Mouse (Mus musculus) liver, embryonic 14.5 days (tissue): ENCODE results near the gene Ptprn2. TPM values are rescaled to one million over a fixed set of nuclear protein-coding genes. Genes with fewer than 3 reads are reported as not detected.

Experiments
- ATAC-seq: fragments of 200-750 bp; cut with Nextera tagmentation; 2 replicates; pipeline ENCODE4 v1.8.0; 2017; ENCODE audit warnings: moderate number of reproducible peaks, mild to moderate bottlenecking, moderate library complexity; ENCODE audit not compliant: insufficient read depth
- DNase-seq, 3 experiments: peaks; one replicate each; pipeline ENCODE4 v3.0.0-alpha.2; 2012 to 2013; ENCODE audit warnings: low read depth in 3 of 3, low spot score in 3 of 3
- H3K27ac ChIP-seq: fragments of 300-500 bp; sonication (generic); 2 replicates; pipeline ENCODE4 v1.5.1; 2014; ENCODE audit warnings: moderate library complexity, mild to moderate bottlenecking, control low read depth, inconsistent platforms
- H3K27me3 ChIP-seq: fragments of 300-500 bp; sonication (generic); 2 replicates; pipeline ENCODE4 v1.6.1; 2014; ENCODE audit warnings: mild to moderate bottlenecking, low read length, moderate library complexity; ENCODE audit not compliant: control insufficient read depth, insufficient read depth
- H3K36me3 ChIP-seq: fragments of 300-500 bp; sonication (generic); replicated peaks from 2 replicates; pipeline ENCODE4 v1.6.1; 2014; ENCODE audit warnings: low read depth; ENCODE audit not compliant: control insufficient read depth, insufficient read depth
- H3K4me1 ChIP-seq, 2 experiments: fragments of 200-500 bp in 1 of 2; fragments of 300-500 bp in 1 of 2; sonication (generic) in 1 of 2; replicated peaks; 2 replicates each; pipeline ENCODE4 v1.6.1; 2012 to 2014; ENCODE audit warnings: antibody characterized with exemption in 1 of 2, inconsistent platforms in 1 of 2, low read length in 1 of 2; ENCODE audit not compliant: control insufficient read depth in 2 of 2, insufficient read depth in 2 of 2
- H3K4me2 ChIP-seq: fragments of 300-500 bp; sonication (generic); 2 replicates; pipeline ENCODE4 v1.6.1; 2014; ENCODE audit warnings: low read depth, mild to moderate bottlenecking, control low read depth, moderate library complexity
- H3K4me3 ChIP-seq, 2 experiments: fragments of 200-500 bp in 1 of 2; fragments of 300-500 bp in 1 of 2; sonication (generic) in 1 of 2; 2 replicates each; pipeline ENCODE4 v1.5.1; 2012 to 2014; ENCODE audit warnings: low read depth in 2 of 2, low read length in 2 of 2, mild to moderate bottlenecking in 2 of 2, control low read depth in 1 of 2, inconsistent platforms in 1 of 2, moderate library complexity in 1 of 2; ENCODE audit not compliant: insufficient read depth in 1 of 2
- H3K9ac ChIP-seq: fragments of 300-500 bp; sonication (generic); replicated peaks from 2 replicates; pipeline ENCODE4 v1.6.1; 2014; ENCODE audit warnings: mild to moderate bottlenecking, control low read depth, moderate library complexity
- H3K9me3 ChIP-seq: fragments of 300-500 bp; sonication (generic); 2 replicates; pipeline ENCODE4 v1.6.1; 2016; ENCODE audit warnings: low read length, mixed read lengths; ENCODE audit not compliant: control insufficient read depth
- CTCF ChIP-seq: IDR thresholded peaks from 2 replicates; pipeline ENCODE4 v1.5.1; 2016; ENCODE audit warnings: antibody characterized with exemption, low read depth, control low read depth
- EP300 ChIP-seq: IDR thresholded peaks from 2 replicates; pipeline ENCODE4 v1.6.1; 2016; ENCODE audit warnings: antibody characterized with exemption, low read depth
- WGBS: fragments of 180-500 bp; shearing (Covaris S2); extraction: QIAGEN DNeasy Blood & Tissue Kit; methylation state at CpG from one replicate; pipeline ENCODE4 v1.1.7; 2014; ENCODE audit not compliant: insufficient replicate concordance; 5-methylcytosine and 5-hydroxymethylcytosine counted together
- polyA plus RNA-seq, 2 experiments: library from polyadenylated mRNA; depleted of rRNA in 1 of 2; stranded (reverse) in 1 of 2; unstranded in 1 of 2; fragments of >200 nt; fragmentation: Nextera tagmentation in 1 of 2; extraction: Ambion mirVana in 1 of 2; gene quantifications; 2 replicates each; pipeline versions ENCODE4 v1.2.1 to v1.2.3; 2012 to 2014

Ptprn2 gene
- polyA plus RNA-seq, 2 experiments = 0.04 TPM; not detected in 1

- DNase-seq (no peak), ATAC-seq (no peak)
- H3K4me2 ChIP-seq = no peak overlapping the region
- no peaks in the 10 kb centered on the region for H3K4me1 ChIP-seq
- H3K4me3 ChIP-seq = no peak overlapping the region
- H3K27me3 ChIP-seq = no peaks in the 10 kb centered on the region
- WGBS = 45% methylated on average over 4 of the region's 4 CpGs
- no peak overlapping the region for H3K9ac ChIP-seq
- no peaks in the 10 kb centered on the region for H3K9me3 ChIP-seq
- TF ChIP-seq CTCF = no peak
- TF ChIP-seq EP300 = no peak
- no peak overlapping the region for H3K27ac ChIP-seq
- H3K36me3 ChIP-seq = no peaks in the 10 kb centered on the region
Measured at GRCm38 (mm10) chr12:116642191-116642549, 156.7 kb downstream of the Ptprn2 start.

GRCm38 (mm10) chr12:116646771-116647170 is 161.3 kb downstream of the Ptprn2 start:
- no peaks in the 10 kb centered on the region for H3K4me1 ChIP-seq
- no peak overlapping the region for H3K4me2 ChIP-seq
- H3K9ac ChIP-seq = no peak overlapping the region
- no peak overlapping the region for H3K4me3 ChIP-seq
- no peaks in the 10 kb centered on the region for H3K27me3 ChIP-seq
- H3K9me3 ChIP-seq = no peaks in the 10 kb centered on the region
- TF ChIP-seq CTCF (0 out of 2 replicates have a peak, but pooled peaks have one; percentile 2), EP300 (no peak)
- ATAC-seq = no peak
- H3K36me3 ChIP-seq = no peaks in the 10 kb centered on the region
- DNase-seq = no peak
- no peak overlapping the region for H3K27ac ChIP-seq

- Histone ChIP-seq H3K27me3 (no peaks in the 10 kb centered on the region), H3K27ac (no peak overlapping the region), H3K4me1 (no peaks in the 10 kb centered on the region), H3K9ac (no peak overlapping the region), H3K9me3 (no peaks in the 10 kb centered on the region), H3K36me3 (no peaks in the 10 kb centered on the region), H3K4me3 (no peak overlapping the region), H3K4me2 (no peak overlapping the region)
- TF ChIP-seq EP300 = no peak
- TF ChIP-seq CTCF = peak; percentile 36
- 50% methylated on average over 4 of the region's 4 CpGs for WGBS
- ATAC-seq = no peak
- no peak for DNase-seq
Measured at GRCm38 (mm10) chr12:116648584-116649206, 163.2 kb downstream of the Ptprn2 start.

GRCm38 (mm10) chr12:116653684-116654083 is 168.2 kb downstream of the Ptprn2 start:
- ATAC-seq (no peak), DNase-seq (no peak)
- H3K27ac ChIP-seq = no peak overlapping the region
- H3K27me3 ChIP-seq = no peaks in the 10 kb centered on the region
- H3K4me1 ChIP-seq = no peaks in the 10 kb centered on the region
- 38% methylated on average over 1 of the region's 1 CpGs for WGBS
- no peaks in the 10 kb centered on the region for H3K36me3 ChIP-seq
- no peaks in the 10 kb centered on the region for H3K9me3 ChIP-seq
- TF ChIP-seq CTCF = peak; percentile 44; the same call in 1 of the 2 replicates
- no peak for TF ChIP-seq EP300
- H3K4me3 ChIP-seq = no peak overlapping the region
- no peak overlapping the region for H3K9ac ChIP-seq
- no peak overlapping the region for H3K4me2 ChIP-seq

GRCm38 (mm10) chr12:116660076-116660475 is 174.6 kb downstream of the Ptprn2 start:
- Histone ChIP-seq H3K27me3 (no peaks in the 10 kb centered on the region), H3K9ac (no peak overlapping the region), H3K9me3 (no peaks in the 10 kb centered on the region), H3K27ac (no peak overlapping the region), H3K4me1 (no peaks in the 10 kb centered on the region), H3K36me3 (no peaks in the 10 kb centered on the region), H3K4me2 (no peak overlapping the region), H3K4me3 (no peak overlapping the region)
- WGBS = 17% methylated on average over 7 of the region's 7 CpGs
- ATAC-seq (no peak), DNase-seq (no peak)
- TF ChIP-seq EP300 (no peak), CTCF (no peak)
